Mouse (Mus musculus): ENCODE results near the gene Olfr91.
A peak's percentile ranks its signal among the peaks of the same experiment; 100 is the strongest.

Gene Olfr91

GRCm38 (mm10) chr17:37062101-37062641 is 35.9 kb downstream of the Olfr91 start:
- no peak for DNase-seq (ENCODE audit: low read depth in 2 of 2, low spot score in 2 of 2)

GRCm38 (mm10) chr17:37061435-37061834 is 36.6 kb downstream of the Olfr91 start:
- DNase-seq (ENCODE audit: low read depth in 2 of 2, low spot score in 2 of 2) = no peak

GRCm38 (mm10) chr17:37056957-37057356 is 41.1 kb downstream of the Olfr91 start:
- DNase-seq (ENCODE audit: low read depth in 2 of 2, low spot score in 2 of 2) = no peak

GRCm38 (mm10) chr17:37051745-37052144 is 46.3 kb downstream of the Olfr91 start:
- DNase-seq (ENCODE audit: low read depth in 2 of 2, low spot score in 2 of 2) = no peak

GRCm38 (mm10) chr17:37050876-37051275 is 47.2 kb downstream of the Olfr91 start:
- no peak for DNase-seq (ENCODE audit: low read depth in 2 of 2, low spot score in 2 of 2)

- DNase-seq (ENCODE audit: low read depth in 2 of 2, low spot score in 2 of 2) = no peak
These were observed 47.7 kb downstream of the Olfr91 start for GRCm38 (mm10) chr17:37050399-37050798.

- peak; percentile 40 to 54 for DNase-seq (ENCODE audit: low read depth in 2 of 2, low spot score in 2 of 2)
These were observed 48.3 kb downstream of the Olfr91 start for GRCm38 (mm10) chr17:37049570-37050310.

- DNase-seq (ENCODE audit: low read depth in 2 of 2, low spot score in 2 of 2) = peak in 1 of 2 experiments; percentile 2
These were observed 49.7 kb downstream of the Olfr91 start for GRCm38 (mm10) chr17:37048383-37048782.

- DNase-seq (ENCODE audit: low read depth in 2 of 2, low spot score in 2 of 2) = no peak
These were observed 50.1 kb downstream of the Olfr91 start for GRCm38 (mm10) chr17:37047981-37048380.

GRCm38 (mm10) chr17:37047332-37047976 is 50.6 kb downstream of the Olfr91 start:
- no peak for DNase-seq (ENCODE audit: low read depth in 2 of 2, low spot score in 2 of 2)

GRCm38 (mm10) chr17:37046312-37047112 is 51.6 kb downstream of the Olfr91 start:
- peak; percentile 41 to 55 for DNase-seq (ENCODE audit: low read depth in 2 of 2, low spot score in 2 of 2)

GRCm38 (mm10) chr17:37045611-37046311 is 52.3 kb downstream of the Olfr91 start, which contains the start of gene Gabbr1:
Gene Gabbr1 (plus strand): TSS chr17:37045966.
- peak; percentile 46 to 59 for DNase-seq (ENCODE audit: low read depth in 2 of 2, low spot score in 2 of 2)

- DNase-seq (ENCODE audit: low read depth in 2 of 2, low spot score in 2 of 2) = no peak
These were observed 53.3 kb downstream of the Olfr91 start for GRCm38 (mm10) chr17:37044651-37045244.

Data from CD8-positive naive resting alpha-beta T cell, adult 2 months (primary cell).